Mouse (Mus musculus) embryonic facial prominence, embryonic 14.5 days (tissue): ENCODE data around the gene Ptp4a2. TPM values are rescaled to one million over a fixed set of nuclear protein-coding genes. Genes with fewer than 3 reads are reported as not detected.

Experiments used
- ATAC-seq: fragments of 200-750 bp; cut with Nextera tagmentation; 2 replicates; pipeline ENCODE4 v1.8.0; 2017; ENCODE audit warnings: low read depth, moderate number of reproducible peaks, moderate TSS enrichment
- DNase-seq: peaks from one replicate; pipeline ENCODE4 v3.0.0-alpha.2; 2015; ENCODE audit warnings: low spot score
- H3K27ac ChIP-seq: fragments of 300-500 bp; sonication (generic); replicated peaks from 2 replicates; pipeline ENCODE4 v1.5.1; 2014; ENCODE audit warnings: low read depth, mild to moderate bottlenecking, low read length, moderate library complexity
- H3K27me3 ChIP-seq: fragments of 300-500 bp; sonication (generic); replicated peaks from 2 replicates; pipeline ENCODE4 v1.6.1; 2014; ENCODE audit warnings: low read length; ENCODE audit not compliant: control insufficient read depth, insufficient read depth
- H3K36me3 ChIP-seq: fragments of 300-500 bp; sonication (generic); 2 replicates; pipeline ENCODE4 v1.6.1; 2014; ENCODE audit warnings: low read length, mixed read lengths; ENCODE audit not compliant: control insufficient read depth, insufficient read depth
- H3K4me1 ChIP-seq: fragments of 300-500 bp; sonication (generic); 2 replicates; pipeline ENCODE4 v1.6.1; 2014; ENCODE audit warnings: antibody characterized with exemption, low read length; ENCODE audit not compliant: control insufficient read depth, insufficient read depth
- H3K4me2 ChIP-seq: fragments of 300-500 bp; sonication (generic); 2 replicates; pipeline ENCODE4 v1.6.1; 2014; ENCODE audit warnings: low read depth, mild to moderate bottlenecking, low read length, moderate library complexity, mixed read lengths
- H3K4me3 ChIP-seq: fragments of 300-500 bp; sonication (generic); 2 replicates; pipeline ENCODE4 v1.5.1; 2014; ENCODE audit warnings: low read depth, mild to moderate bottlenecking, low read length
- H3K9ac ChIP-seq: fragments of 300-500 bp; sonication (generic); 2 replicates; pipeline ENCODE4 v1.6.1; 2014; ENCODE audit warnings: low read depth, mild to moderate bottlenecking, low read length, moderate library complexity, mixed read lengths
- H3K9me3 ChIP-seq: fragments of 300-500 bp; sonication (generic); 2 replicates; pipeline ENCODE4 v1.6.1; 2016; ENCODE audit warnings: low read length; ENCODE audit not compliant: control insufficient read depth
- WGBS: fragments of 180-500 bp; shearing (Covaris S2); extraction: QIAGEN DNeasy Blood & Tissue Kit; methylation state at CpG from one replicate; pipeline ENCODE4 v1.1.7; 2014; 5-methylcytosine and 5-hydroxymethylcytosine counted together
- polyA plus RNA-seq: library from polyadenylated mRNA; unstranded; fragments of >200 nt; fragmentation: Nextera tagmentation; extraction: Ambion mirVana; gene quantifications from 2 replicates; pipeline ENCODE4 v1.2.1, GENCODE M21; 2014

Gene Ptp4a2
- polyA plus RNA-seq, 1 experiment from 2014 or later = 319 TPM

GRCm38 (mm10) chr4:129823216-129823810, 12.3 kb downstream of the Ptp4a2 start:
- no peaks in the 10 kb centered on the region for H3K27me3 ChIP-seq
- 68% methylated on average over 4 of the region's 4 CpGs for WGBS
- H3K36me3 ChIP-seq = no peaks in the 10 kb centered on the region
- no peak overlapping the region for H3K27ac ChIP-seq
- peaks cover 35% of the 10 kb centered on the region for H3K4me1 ChIP-seq
- 0 out of 2 replicates have a peak overlapping the region, but pooled peaks have one; percentile 80 for H3K4me2 ChIP-seq
- H3K9ac ChIP-seq = no peak overlapping the region
- H3K4me3 ChIP-seq = no peak overlapping the region
- no peaks in the 10 kb centered on the region for H3K9me3 ChIP-seq
- ATAC-seq (no peak), DNase-seq (no peak)

- Histone ChIP-seq H3K27ac (no peak overlapping the region), H3K27me3 (no peaks in the 10 kb centered on the region), H3K36me3 (no peaks in the 10 kb centered on the region), H3K4me3 (no peak overlapping the region), H3K4me2 (no peak overlapping the region), H3K9ac (no peak overlapping the region), H3K9me3 (no peaks in the 10 kb centered on the region), H3K4me1 (peaks cover 15% of the 10 kb centered on the region)
- no peak for DNase-seq
- ATAC-seq = no peak
- 80% methylated on average over 3 of the region's 3 CpGs for WGBS
These were observed 16.6 kb downstream of the Ptp4a2 start for GRCm38 (mm10) chr4:129827611-129828010.

- H3K27ac ChIP-seq = no peak overlapping the region
- peak; percentile 64 for DNase-seq
- WGBS = 56% methylated on average over 3 of the region's 3 CpGs
These were observed 17.1 kb downstream of the Ptp4a2 start for GRCm38 (mm10) chr4:129828081-129828480.

GRCm38 (mm10) chr4:129829799-129830198, 18.8 kb downstream of the Ptp4a2 start:
- H3K27ac ChIP-seq = no peak overlapping the region
- H3K27me3 ChIP-seq = no peaks in the 10 kb centered on the region
- no peak for ATAC-seq
- no peaks in the 10 kb centered on the region for H3K36me3 ChIP-seq
- no peak overlapping the region for H3K9ac ChIP-seq
- 75% methylated on average over 1 of the region's 1 CpGs for WGBS
- H3K9me3 ChIP-seq = no peaks in the 10 kb centered on the region
- no peak overlapping the region for H3K4me2 ChIP-seq
- peaks cover 5% of the 10 kb centered on the region; the same call in 1 of the 2 replicates for H3K4me1 ChIP-seq
- peak; percentile 50 for DNase-seq
- H3K4me3 ChIP-seq = no peak overlapping the region

More at GRCm38 (mm10) chr4:129828081-129828480, 17.1 kb downstream of the Ptp4a2 start:
- Histone ChIP-seq H3K36me3 (no peaks in the 10 kb centered on the region), H3K4me2 (no peak overlapping the region), H3K4me3 (no peak overlapping the region), H3K9me3 (no peaks in the 10 kb centered on the region), H3K27me3 (no peaks in the 10 kb centered on the region), H3K4me1 (peaks cover 10% of the 10 kb centered on the region), H3K9ac (no peak overlapping the region)
- no peak for ATAC-seq

GRCm38 (mm10) chr4:129830343-129830944, 19.4 kb downstream of the Ptp4a2 start:
- H3K4me2 ChIP-seq = no peak overlapping the region
- no peaks in the 10 kb centered on the region for H3K27me3 ChIP-seq
- H3K4me1 ChIP-seq = peaks cover 5% of the 10 kb centered on the region; the same call in 1 of the 2 replicates
- no peak overlapping the region for H3K4me3 ChIP-seq
- no peaks in the 10 kb centered on the region for H3K9me3 ChIP-seq
- H3K27ac ChIP-seq = no peak overlapping the region
- no peaks in the 10 kb centered on the region for H3K36me3 ChIP-seq
- WGBS = 89% methylated on average over 8 of the region's 8 CpGs
- no peak overlapping the region for H3K9ac ChIP-seq
- DNase-seq (no peak), ATAC-seq (no peak)

GRCm38 (mm10) chr4:129834581-129834980, 23.6 kb downstream of the Ptp4a2 start:
- H3K27me3 ChIP-seq = no peaks in the 10 kb centered on the region
- DNase-seq = no peak
- no peak overlapping the region for H3K4me2 ChIP-seq
- no peaks in the 10 kb centered on the region; the same call in 1 of the 2 replicates for H3K36me3 ChIP-seq
- H3K4me3 ChIP-seq = no peak overlapping the region
- ATAC-seq = no peak
- H3K9me3 ChIP-seq = no peaks in the 10 kb centered on the region
- no peak overlapping the region for H3K27ac ChIP-seq
- 0 out of 2 replicates have a peak, but pooled peaks cover 5% of the 10 kb centered on the region for H3K4me1 ChIP-seq
- H3K9ac ChIP-seq = no peak overlapping the region
- WGBS = 65% methylated on average over 6 of the region's 6 CpGs

- H3K27ac ChIP-seq = no peak overlapping the region
- H3K4me3 ChIP-seq = no peak overlapping the region
- H3K9ac ChIP-seq = no peak overlapping the region
- H3K36me3 ChIP-seq = peaks cover 6% of the 10 kb centered on the region
- DNase-seq (no peak), ATAC-seq (no peak)
- no peak overlapping the region for H3K4me2 ChIP-seq
- no peaks in the 10 kb centered on the region for H3K27me3 ChIP-seq
- no peaks in the 10 kb centered on the region for H3K9me3 ChIP-seq
- WGBS = 90% methylated on average over 7 of the region's 7 CpGs
- H3K4me1 ChIP-seq = 0 out of 2 replicates have a peak, but pooled peaks cover 5% of the 10 kb centered on the region
These were observed 24.3 kb downstream of the Ptp4a2 start for GRCm38 (mm10) chr4:129835296-129835695.

- H3K4me2 ChIP-seq = no peak overlapping the region
- peaks cover 51% of the 10 kb centered on the region for H3K36me3 ChIP-seq
- no peak overlapping the region for H3K27ac ChIP-seq
- no peaks in the 10 kb centered on the region for H3K9me3 ChIP-seq
- WGBS = 83% methylated on average over 7 of the region's 7 CpGs
- H3K4me3 ChIP-seq = no peak overlapping the region
- DNase-seq = no peak
- ATAC-seq = no peak
- H3K9ac ChIP-seq = no peak overlapping the region
- H3K27me3 ChIP-seq = no peaks in the 10 kb centered on the region
- H3K4me1 ChIP-seq = no peaks in the 10 kb centered on the region
These were observed 29.0 kb downstream of the Ptp4a2 start for GRCm38 (mm10) chr4:129839866-129840555.
